Mouse (Mus musculus): ENCODE results near the gene Abhd17c. TPM values are rescaled to one million over a fixed set of nuclear protein-coding genes. Genes with fewer than 3 reads are reported as not detected.

Gene Abhd17c
- polyA plus RNA-seq, 1 experiment from 2014 or later = 15.6 TPM

DNA sequence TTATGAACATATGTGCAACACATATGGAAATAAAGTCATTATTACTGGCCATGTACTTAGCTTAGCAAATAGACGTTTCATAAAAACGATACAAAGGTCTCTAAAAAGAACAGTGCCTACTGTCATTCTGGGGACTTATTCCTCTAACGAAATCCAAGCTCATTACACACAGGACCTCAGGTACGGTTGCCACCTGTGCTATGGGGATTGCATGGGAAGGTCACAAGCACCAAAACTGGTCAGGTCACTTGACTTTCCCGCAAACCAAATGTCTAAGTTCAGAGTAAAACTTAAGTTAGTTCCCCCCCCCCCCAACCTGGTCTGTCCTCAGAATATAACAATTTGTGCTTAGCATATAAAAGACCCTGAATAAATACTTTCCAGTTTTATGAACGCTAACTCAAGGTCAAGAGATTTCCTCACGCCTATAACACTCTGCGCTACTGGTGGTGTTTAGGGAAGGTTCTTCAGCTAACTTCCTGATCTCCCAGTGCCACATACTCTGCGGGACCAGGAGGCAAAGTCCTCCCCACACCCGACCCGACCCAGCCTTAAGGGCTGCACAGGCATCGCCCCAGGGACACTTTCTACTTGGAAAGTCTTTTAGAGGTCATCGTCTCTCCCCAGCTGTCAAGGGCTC lies 1.2 kb downstream of the Abhd17c start:
- no peaks in the 10 kb centered on the region for H3K36me3 ChIP-seq (ENCODE audit: poor library complexity, severe bottlenecking)
- H3K27me3 ChIP-seq = no peaks in the 10 kb centered on the region
- no peak overlapping the region for H3K27ac ChIP-seq
- H3K9me3 ChIP-seq (replicated peaks) = no peaks in the 10 kb centered on the region
- WGBS = 7% methylated on average over 13 of the region's 13 CpGs
- H3K9ac ChIP-seq = peak overlapping the region; percentile 94
- peaks cover 56% of the 10 kb centered on the region for H3K4me1 ChIP-seq
- peak overlapping the region; percentile 95 for H3K4me2 ChIP-seq
- peak; percentile 0; the same call in 1 of the 2 replicates for ATAC-seq
- H3K4me3 ChIP-seq = peak overlapping the region; percentile 81

DNA sequence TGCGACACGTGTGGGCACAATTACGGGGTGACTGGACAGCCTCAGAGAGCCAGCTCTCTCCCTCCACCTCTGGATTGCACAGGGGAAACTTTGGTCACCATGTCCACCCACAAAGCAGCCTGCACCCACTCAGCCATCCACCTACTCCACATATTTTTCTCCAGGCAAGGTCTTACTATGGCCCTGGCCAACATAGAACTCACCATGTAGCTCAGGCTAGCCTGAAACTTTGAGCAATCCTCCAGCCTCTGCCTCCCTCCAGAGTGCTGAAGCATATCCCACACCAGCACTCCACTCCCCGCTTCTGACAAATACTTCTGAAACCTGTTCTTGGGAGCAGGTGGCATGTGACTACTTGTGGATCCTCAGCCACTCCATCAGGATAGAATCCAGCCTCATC lies 1.9 kb downstream of the Abhd17c start:
- no peaks in the 10 kb centered on the region for H3K27me3 ChIP-seq
- peak overlapping the region; percentile 81 for H3K4me3 ChIP-seq
- ATAC-seq = no peak
- H3K9me3 ChIP-seq (replicated peaks) = no peaks in the 10 kb centered on the region
- no peak overlapping the region for H3K27ac ChIP-seq
- peak overlapping the region; percentile 95 for H3K4me2 ChIP-seq
- WGBS = 63% methylated on average over 4 of the region's 4 CpGs
- H3K4me1 ChIP-seq = peaks cover 62% of the 10 kb centered on the region
- H3K9ac ChIP-seq = peak overlapping the region; percentile 94
- H3K36me3 ChIP-seq (ENCODE audit: poor library complexity, severe bottlenecking) = no peaks in the 10 kb centered on the region

DNA sequence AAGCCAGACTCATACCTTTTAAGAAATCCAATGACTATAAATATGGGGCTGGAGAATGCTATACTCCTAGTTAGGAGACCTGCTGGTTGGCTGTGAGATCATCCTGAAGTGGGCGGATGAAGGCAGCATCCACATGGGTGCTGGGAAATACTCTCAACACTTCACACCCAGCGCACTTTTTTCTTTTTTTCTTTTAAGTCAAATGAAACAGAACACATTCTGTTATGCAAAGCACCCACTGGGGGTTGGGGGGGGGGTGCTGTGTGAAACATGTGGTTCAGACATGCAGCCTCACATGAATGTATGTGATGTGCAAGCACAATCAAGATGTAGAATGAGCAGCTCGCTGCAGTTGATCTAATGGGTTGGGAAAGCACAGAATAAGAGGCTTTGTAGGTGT lies 2.8 kb downstream of the Abhd17c start:
- Histone ChIP-seq H3K9ac (no peak overlapping the region), H3K36me3 (ENCODE audit: poor library complexity, severe bottlenecking) (no peaks in the 10 kb centered on the region), H3K9me3 (replicated peaks) (no peaks in the 10 kb centered on the region), H3K4me1 (peaks cover 72% of the 10 kb centered on the region), H3K4me3 (0 out of 2 replicates have a peak overlapping the region, but pooled peaks have one; percentile 7), H3K27me3 (no peaks in the 10 kb centered on the region), H3K4me2 (peak overlapping the region; percentile 95), H3K27ac (no peak overlapping the region)
- 84% methylated on average over 3 of the region's 3 CpGs for WGBS
- ATAC-seq = no peak

DNA sequence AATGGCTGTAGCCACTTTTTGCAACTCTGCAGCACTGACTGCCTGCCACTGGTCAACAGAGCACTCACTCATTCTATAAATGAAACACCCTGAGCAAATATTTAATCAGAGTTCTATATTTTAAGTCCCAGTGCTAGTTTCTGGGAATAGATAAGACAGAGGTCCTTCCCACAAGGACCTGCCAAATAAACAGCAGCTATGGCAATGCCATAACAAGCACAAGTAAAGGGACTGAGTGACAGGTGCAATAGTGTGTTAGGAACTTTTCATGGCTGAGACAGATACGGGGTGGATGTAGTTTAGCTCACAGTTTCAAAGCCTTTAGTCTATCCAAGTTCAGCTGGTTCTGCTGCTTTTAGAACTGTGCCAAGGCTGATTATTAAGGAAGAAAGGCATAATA lies 3.9 kb downstream of the Abhd17c start:
- no peaks in the 10 kb centered on the region for H3K9me3 ChIP-seq (replicated peaks)
- H3K36me3 ChIP-seq (ENCODE audit: poor library complexity, severe bottlenecking) = no peaks in the 10 kb centered on the region
- no peak overlapping the region for H3K4me2 ChIP-seq
- H3K4me3 ChIP-seq = no peak overlapping the region
- no peak overlapping the region for H3K27ac ChIP-seq
- 80% methylated on average over 1 of the region's 1 CpGs for WGBS
- peaks cover 83% of the 10 kb centered on the region for H3K4me1 ChIP-seq
- no peak overlapping the region for H3K9ac ChIP-seq
- ATAC-seq = no peak
- H3K27me3 ChIP-seq = no peaks in the 10 kb centered on the region

DNA sequence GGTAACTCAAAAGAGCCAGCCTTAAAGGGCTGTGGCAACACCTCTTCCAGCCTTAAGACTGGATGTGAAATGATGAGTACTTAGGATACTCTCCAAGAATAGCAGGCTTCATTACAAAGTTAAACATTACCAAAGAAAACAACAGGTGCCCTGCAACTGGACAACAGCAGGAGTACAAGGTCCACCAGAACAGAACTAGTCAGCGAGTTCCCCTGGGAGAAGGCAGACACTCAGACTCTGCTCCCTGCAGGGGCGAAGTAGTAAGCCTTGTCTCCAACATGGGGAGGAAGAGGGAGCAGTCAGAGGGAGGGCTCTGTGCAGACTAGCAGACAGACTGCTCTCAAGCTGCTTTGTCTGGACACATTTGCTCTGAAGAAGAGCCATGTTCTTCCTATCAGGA lies 6.1 kb downstream of the Abhd17c start:
- no peaks in the 10 kb centered on the region for H3K36me3 ChIP-seq (ENCODE audit: poor library complexity, severe bottlenecking)
- 73% methylated on average over 2 of the region's 2 CpGs for WGBS
- no peak overlapping the region for H3K9ac ChIP-seq
- peaks cover 85% of the 10 kb centered on the region for H3K4me1 ChIP-seq
- no peak overlapping the region for H3K4me2 ChIP-seq
- no peak for ATAC-seq
- no peaks in the 10 kb centered on the region for H3K27me3 ChIP-seq
- no peaks in the 10 kb centered on the region for H3K9me3 ChIP-seq (replicated peaks)
- H3K4me3 ChIP-seq = no peak overlapping the region
- no peak overlapping the region for H3K27ac ChIP-seq

DNA sequence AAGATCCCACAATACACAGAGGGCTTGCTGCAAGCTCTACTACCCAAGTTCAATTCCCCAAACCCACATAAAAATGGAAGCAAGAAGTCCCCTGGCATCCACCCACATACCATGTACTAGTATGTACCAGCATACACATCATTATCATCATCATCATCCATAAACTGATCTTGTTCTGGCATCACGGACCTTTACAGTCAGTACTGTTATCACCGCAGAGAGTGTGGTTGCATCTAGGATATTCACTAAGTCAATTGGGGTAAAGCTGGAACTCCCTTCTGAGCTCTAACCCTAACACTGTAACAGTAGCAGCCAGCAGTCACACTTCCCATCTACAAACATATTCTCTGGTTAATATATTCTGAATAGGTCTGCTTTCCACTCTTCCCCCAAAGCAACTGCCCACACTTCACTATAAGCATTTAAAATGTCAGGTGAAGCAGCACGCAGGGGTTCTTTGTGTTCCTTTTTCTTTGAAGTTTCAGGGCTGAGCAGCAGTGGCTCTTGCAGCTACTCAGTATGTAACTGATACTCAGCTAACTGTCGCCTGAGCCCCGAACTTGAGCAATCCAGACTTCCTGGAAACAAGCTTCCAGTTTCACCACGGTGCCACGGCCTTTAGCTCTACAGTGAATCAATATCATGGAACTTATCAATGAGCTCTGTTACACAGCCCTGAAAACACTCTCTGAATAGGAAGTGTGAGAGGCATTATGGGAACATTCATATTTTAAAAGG lies 8.8 kb downstream of the Abhd17c start:
- Histone ChIP-seq H3K9ac (no peak overlapping the region), H3K4me2 (no peak overlapping the region), H3K4me1 (peaks cover 83% of the 10 kb centered on the region), H3K4me3 (no peak overlapping the region), H3K9me3 (replicated peaks) (no peaks in the 10 kb centered on the region), H3K36me3 (ENCODE audit: poor library complexity, severe bottlenecking) (no peaks in the 10 kb centered on the region), H3K27ac (no peak overlapping the region), H3K27me3 (no peaks in the 10 kb centered on the region)
- no peak for ATAC-seq
- WGBS = 60% methylated on average over 7 of the region's 7 CpGs

DNA sequence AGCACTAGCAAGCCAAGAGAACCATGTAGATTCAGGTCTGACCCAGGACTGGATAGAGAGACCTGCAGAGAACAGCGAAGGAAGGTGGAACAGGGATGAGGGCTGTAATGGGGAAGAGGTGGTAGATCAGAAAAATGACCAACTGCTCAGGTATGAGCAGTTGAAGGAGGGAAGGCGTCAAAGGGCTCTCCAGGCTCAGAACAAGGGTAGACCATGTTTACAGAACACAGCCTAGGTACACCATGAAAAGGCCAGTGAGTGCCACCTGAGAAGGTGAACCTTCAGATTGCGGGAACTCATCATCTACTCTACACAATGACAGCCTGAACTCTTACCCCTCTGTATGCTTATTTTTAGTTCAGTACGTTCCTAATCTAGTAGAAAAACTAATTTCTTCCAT lies 9.5 kb downstream of the Abhd17c start:
- Histone ChIP-seq H3K36me3 (ENCODE audit: poor library complexity, severe bottlenecking) (no peaks in the 10 kb centered on the region), H3K4me3 (no peak overlapping the region), H3K9ac (no peak overlapping the region), H3K4me1 (peaks cover 81% of the 10 kb centered on the region), H3K27ac (no peak overlapping the region), H3K4me2 (no peak overlapping the region), H3K9me3 (replicated peaks) (no peaks in the 10 kb centered on the region), H3K27me3 (no peaks in the 10 kb centered on the region)
- 94% methylated on average over 4 of the region's 4 CpGs for WGBS
- no peak for ATAC-seq

DNA sequence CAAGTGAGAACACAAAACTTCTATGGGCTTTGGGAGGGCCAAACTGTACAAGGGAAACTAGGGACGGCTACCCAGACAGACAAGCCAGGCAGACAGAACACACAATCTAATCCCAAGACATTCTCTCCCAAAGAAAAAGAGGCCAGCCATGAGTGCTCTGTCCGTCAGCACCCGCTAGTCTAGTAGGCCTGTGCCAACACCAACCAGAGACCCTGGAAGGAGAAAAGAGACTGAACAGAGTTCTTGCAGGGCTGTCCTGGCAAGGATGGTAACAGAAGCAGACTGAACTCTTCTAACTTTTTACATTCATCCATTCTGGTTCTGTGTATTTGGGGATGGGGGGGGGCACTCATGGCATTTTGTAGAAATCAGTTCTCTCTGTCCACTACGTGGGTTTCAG lies 12.1 kb downstream of the Abhd17c start:
- no peak overlapping the region for H3K4me3 ChIP-seq
- no peaks in the 10 kb centered on the region for H3K27me3 ChIP-seq
- no peaks in the 10 kb centered on the region for H3K36me3 ChIP-seq (ENCODE audit: poor library complexity, severe bottlenecking)
- WGBS = 37% methylated on average over 4 of the region's 4 CpGs
- H3K9me3 ChIP-seq (replicated peaks) = no peaks in the 10 kb centered on the region
- no peak for ATAC-seq
- H3K4me1 ChIP-seq = peaks cover 55% of the 10 kb centered on the region
- no peak overlapping the region for H3K27ac ChIP-seq
- no peak overlapping the region for H3K4me2 ChIP-seq
- H3K9ac ChIP-seq = no peak overlapping the region

DNA sequence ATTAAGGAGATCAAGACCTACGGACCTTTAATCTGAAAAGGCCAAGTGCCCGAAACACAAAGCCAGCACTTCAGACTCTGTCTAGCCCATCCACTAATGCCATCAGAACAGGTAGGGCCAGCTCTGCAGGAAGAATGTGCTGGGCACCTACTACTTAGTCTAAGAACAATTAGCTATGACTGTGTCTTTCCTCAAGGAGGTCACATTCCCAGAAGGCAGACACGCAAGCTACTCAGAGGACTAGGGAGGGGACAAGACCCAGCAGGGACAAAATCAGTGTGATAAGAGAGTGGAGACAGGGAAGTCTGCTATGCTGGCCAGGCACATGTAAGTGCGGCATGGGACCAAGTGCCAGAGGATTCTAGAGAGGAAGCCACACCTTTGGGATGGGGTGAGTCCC lies 13.0 kb downstream of the Abhd17c start:
- no peak; the same call in 1 of the 2 replicates for ATAC-seq
- 65% methylated on average over 4 of the region's 4 CpGs for WGBS
- no peak overlapping the region for H3K4me2 ChIP-seq
- H3K36me3 ChIP-seq (ENCODE audit: poor library complexity, severe bottlenecking) = no peaks in the 10 kb centered on the region
- no peaks in the 10 kb centered on the region for H3K27me3 ChIP-seq
- peaks cover 46% of the 10 kb centered on the region for H3K4me1 ChIP-seq
- no peak overlapping the region for H3K4me3 ChIP-seq
- H3K9me3 ChIP-seq (replicated peaks) = no peaks in the 10 kb centered on the region
- H3K27ac ChIP-seq = no peak overlapping the region
- H3K9ac ChIP-seq = no peak overlapping the region

DNA sequence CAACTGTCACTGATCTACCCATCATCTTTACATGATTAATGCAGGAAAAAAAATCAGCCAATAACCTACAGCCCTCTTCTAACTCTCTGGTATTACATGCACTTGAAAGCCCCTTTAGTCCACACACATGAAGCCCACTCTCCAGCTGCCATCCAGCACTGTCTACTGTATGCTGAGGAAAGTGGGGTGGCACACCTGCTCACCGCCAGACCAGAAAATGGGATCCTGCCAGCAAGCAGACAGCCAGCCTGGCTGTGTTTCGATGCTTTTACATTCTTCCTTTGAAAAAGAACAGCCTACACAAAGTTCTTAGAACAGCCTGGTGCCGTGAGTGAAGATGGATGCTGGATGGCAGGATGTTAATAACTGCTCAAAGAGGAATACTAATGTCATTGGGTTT lies 13.9 kb downstream of the Abhd17c start:
- H3K9ac ChIP-seq = no peak overlapping the region
- H3K4me1 ChIP-seq = peaks cover 37% of the 10 kb centered on the region
- H3K27ac ChIP-seq = no peak overlapping the region
- H3K27me3 ChIP-seq = no peaks in the 10 kb centered on the region
- no peak overlapping the region for H3K4me3 ChIP-seq
- H3K36me3 ChIP-seq (ENCODE audit: poor library complexity, severe bottlenecking) = no peaks in the 10 kb centered on the region
- 0 out of 2 replicates have a peak, but pooled peaks have one; percentile 50 for ATAC-seq
- no peaks in the 10 kb centered on the region for H3K9me3 ChIP-seq (replicated peaks)
- H3K4me2 ChIP-seq = no peak overlapping the region
- 59% methylated on average over 3 of the region's 3 CpGs for WGBS

DNA sequence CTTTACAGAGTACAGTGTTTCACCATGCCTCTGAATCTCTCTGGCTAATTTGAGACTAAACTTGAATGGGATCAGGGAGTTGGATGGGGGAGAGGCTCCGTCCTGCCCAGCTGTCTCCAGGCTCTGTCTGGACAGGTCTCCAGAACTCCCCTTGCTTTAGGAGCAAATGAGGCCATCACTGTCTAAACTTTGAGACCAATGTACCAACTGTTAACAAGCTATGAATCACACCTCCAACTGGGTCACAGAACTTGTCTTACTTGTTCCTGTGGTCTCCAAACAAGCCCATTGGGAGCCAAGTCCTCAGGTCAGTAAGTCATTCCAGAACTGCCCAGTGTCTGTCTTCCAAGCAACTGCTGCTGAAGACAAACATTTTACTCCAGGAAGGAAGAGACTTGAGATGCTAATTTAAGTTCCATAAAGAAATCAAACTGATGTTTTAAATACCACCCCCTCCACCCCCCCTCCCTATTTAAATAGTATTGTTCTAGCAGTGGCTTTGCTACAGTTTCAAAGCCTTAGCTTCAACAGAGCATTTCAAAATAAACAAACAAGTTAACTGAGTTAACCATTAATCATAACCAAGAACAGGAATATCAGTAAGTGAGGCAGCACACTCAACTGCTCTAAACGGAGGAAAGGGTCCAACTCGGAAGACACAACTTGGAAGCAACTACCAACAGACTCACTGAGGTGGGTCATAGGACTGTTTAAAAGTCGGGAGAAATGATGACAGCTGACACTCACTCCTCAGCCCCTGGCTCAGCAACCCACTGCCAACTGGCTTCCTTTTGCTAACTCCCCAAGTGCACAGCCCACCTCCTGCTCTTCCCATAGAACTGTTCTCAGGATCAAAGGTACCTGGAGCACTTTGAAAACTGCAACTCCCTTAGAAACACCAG lies 15.6 kb downstream of the Abhd17c start:
- ATAC-seq = no peak
- H3K4me3 ChIP-seq = no peak overlapping the region
- H3K4me2 ChIP-seq = no peak overlapping the region
- peaks cover 33% of the 10 kb centered on the region for H3K4me1 ChIP-seq
- H3K27ac ChIP-seq = no peak overlapping the region
- no peaks in the 10 kb centered on the region for H3K27me3 ChIP-seq
- 85% methylated on average over 4 of the region's 4 CpGs for WGBS
- H3K36me3 ChIP-seq (ENCODE audit: poor library complexity, severe bottlenecking) = no peaks in the 10 kb centered on the region
- no peak overlapping the region for H3K9ac ChIP-seq
- H3K9me3 ChIP-seq (replicated peaks) = no peaks in the 10 kb centered on the region

DNA sequence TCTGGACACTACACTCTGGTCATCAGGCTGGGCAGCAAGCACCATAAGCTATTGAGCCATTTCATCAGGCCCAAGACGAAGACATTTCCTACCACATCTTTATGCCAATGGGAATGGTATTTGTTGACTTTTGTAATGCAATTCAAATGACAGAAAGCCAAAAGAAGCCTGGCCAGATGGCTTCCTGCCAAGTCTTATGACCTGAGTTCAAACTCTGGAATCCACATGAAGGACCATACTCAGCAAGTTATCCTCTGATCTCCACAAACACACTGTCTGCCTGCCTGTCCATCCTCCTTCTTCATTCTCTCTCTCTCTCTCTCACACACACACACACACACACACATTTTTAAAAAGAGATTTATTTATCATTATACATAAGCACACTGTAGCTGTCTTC lies 19.0 kb downstream of the Abhd17c start:
- Histone ChIP-seq H3K36me3 (ENCODE audit: poor library complexity, severe bottlenecking) (no peaks in the 10 kb centered on the region), H3K27me3 (no peaks in the 10 kb centered on the region), H3K4me1 (peaks cover 20% of the 10 kb centered on the region), H3K4me2 (no peak overlapping the region), H3K9ac (no peak overlapping the region), H3K27ac (no peak overlapping the region), H3K4me3 (no peak overlapping the region), H3K9me3 (replicated peaks) (no peaks in the 10 kb centered on the region)
- ATAC-seq = no peak
- WGBS = 83% methylated on average over 1 of the region's 1 CpGs
